Mouse (Mus musculus) neutrophil, adult 65 days (primary cell): ENCODE results near the gene Gm4707. TPM values are rescaled to one million over a fixed set of nuclear protein-coding genes. Genes with fewer than 3 reads are reported as not detected.

Experiments
- total RNA-seq: library from RNA; stranded (reverse); gene quantifications from 2 replicates; pipeline ENCODE4 v1.2.4, GENCODE M21; 2023

The Gm4707 gene
- total RNA-seq = 8.8 and 21.0 TPM in 2 replicates

DNA sequence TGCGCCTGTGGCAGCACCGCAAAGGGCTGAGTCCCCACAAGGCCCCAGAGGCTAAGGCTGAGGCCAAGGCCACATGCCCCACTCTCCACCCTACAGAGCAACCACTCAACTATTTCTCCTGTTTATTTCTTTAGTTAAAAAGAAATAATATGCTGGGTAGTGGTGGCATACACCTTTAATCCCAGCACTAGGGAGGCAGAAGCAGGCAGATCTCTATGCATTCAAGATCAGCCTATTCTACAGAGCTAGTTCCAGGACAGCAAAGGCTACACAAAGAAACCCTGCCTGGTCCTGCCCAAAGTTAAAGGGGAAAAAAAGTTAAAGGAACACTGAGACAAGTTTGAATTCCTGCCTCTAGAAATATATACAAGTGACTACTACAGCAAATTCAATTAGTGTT, at the start of gene Gm4707:
Gene Gm4707 (minus strand): TSS at position 101 of the 400 bp plus-strand sequence.

DNA sequence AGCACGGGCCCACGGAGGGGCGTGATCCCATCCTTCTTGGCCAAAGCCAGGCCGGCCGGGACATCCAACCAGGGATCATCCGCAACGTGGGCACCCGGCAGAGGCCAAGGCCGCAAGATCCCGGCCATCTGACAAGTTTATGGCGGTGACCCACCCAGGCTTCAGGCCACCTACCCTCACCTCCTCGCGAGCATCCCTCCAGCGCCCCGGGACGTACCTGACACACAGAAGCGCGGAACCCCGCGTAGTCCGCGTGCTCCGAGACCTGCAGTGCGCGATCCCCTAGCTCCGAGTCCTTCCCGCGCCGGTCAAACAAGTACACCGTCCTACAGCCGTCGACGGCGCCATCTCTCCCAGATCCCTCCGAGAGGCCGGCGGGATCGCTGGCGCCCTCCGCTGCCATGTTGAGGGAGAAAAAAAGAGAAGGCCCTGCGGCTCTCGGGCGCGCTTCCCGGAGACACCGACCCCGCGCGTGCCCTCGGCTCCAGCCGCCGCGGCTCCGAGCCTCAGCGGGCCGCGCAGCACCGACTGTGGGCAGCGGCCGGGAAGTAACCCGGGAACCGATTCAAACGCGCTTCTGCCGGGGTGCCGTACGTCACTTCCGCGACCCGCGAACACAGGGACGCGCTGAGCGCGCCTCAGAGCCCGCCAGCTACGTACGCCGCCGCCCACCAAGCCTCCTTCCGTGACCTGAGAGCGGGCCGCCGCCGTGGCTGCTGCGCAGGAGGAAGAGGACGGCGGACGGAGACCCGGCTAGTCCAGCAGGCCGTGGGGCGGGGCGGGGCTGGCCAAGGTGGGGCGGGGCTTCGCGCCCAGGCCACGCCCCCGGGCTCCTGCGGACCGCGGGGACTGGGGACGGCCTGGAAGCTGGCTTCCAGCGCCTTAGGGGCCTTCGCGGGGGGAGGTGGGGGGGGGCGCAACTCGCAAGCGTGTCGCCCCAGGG, 15.3 kb upstream of the Gm4707 start, which contains the start of gene Smchd1:
Gene Smchd1 (minus strand): TSS at position 582 of the 943 bp plus-strand sequence.

Other genes starting within 250 kb of the Gm4707 start
- gene Emilin2, start 147.9 kb downstream of the Gm4707 start, total RNA-seq = 220 and 282 TPM in 2 replicates
- gene Smchd1, start 15.4 kb upstream of the Gm4707 start, total RNA-seq = 69.5 and 102 TPM in 2 replicates
- gene Ndc80, start 66.9 kb upstream of the Gm4707 start, total RNA-seq = 27.9 and 29.9 TPM in 2 replicates
- gene Spdya, start 92.1 kb upstream of the Gm4707 start, total RNA-seq = not detected in 2 replicates
- 29.6 and 47.4 TPM in 2 replicates for gene Wdr43, start 156.0 kb upstream of the Gm4707 start, total RNA-seq
- gene Togaram2, start 213.3 kb upstream of the Gm4707 start, total RNA-seq = not detected in 2 replicates